ENCODE assay signal across 11 mouse cellular contexts in the genomic region with DNA sequence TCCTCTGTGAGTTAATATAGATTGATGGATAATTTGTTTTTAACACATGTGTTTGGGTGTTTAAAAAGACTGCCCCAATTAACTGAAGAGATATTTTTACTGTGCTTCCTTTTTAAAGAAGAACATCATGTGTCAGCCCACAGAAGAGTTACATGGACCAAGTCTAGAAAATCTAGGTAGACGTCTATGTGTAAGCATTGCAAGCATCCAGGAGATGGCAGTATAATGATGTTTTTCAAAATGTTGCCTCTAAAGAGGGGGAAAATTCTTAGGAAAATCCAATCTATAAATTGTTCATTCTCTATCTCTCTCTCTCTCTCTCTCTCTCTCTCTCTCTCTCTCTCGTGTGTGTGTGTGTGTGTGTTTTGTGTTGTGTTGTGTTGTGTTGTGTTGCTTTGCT. TPM values are rescaled to one million over a fixed set of nuclear protein-coding genes. Genes with fewer than 3 reads are reported as not detected.
DNase-seq lines count a peak whose midpoint lies in the region; ATAC-seq and TF ChIP-seq lines count a peak whose summit lies in the region.
"Had no signal": no experiment of that assay in that cellular context is flagged by ENCODE, and none has a peak within 500 bp of the region (broad histone marks: within the 10 kb centered on the region; RNA-seq: fewer than 3 reads in every experiment).

No protein-coding gene starts in this region.

- H3K27me3 ChIP-seq in forebrain, embryonic 14.5 days (replicated peaks; ENCODE audit: control insufficient read depth, insufficient read depth, low read length) = no peaks in the 10 kb centered on the region
- H3K27me3 ChIP-seq in forebrain, embryonic 16.5 days (replicated peaks; ENCODE audit: control insufficient read depth, insufficient read depth, low read length) = no peaks in the 10 kb centered on the region
- H3K27me3 ChIP-seq in liver, embryonic 14.5 days (ENCODE audit: control insufficient read depth, insufficient read depth, low read length) = no peaks in the 10 kb centered on the region
- H3K27me3 ChIP-seq in liver, embryonic 12.5 days (replicated peaks) = no peaks in the 10 kb centered on the region
- H3K27me3 ChIP-seq in neural tube, embryonic 15.5 days (replicated peaks) = no peaks in the 10 kb centered on the region
- H3K27me3 ChIP-seq: neural tube, embryonic 13.5 days had no signal

- H3K9me3 ChIP-seq in forebrain, embryonic 14.5 days (replicated peaks; ENCODE audit: control insufficient read depth, low read length) = no peaks in the 10 kb centered on the region
- H3K9me3 ChIP-seq in forebrain, embryonic 16.5 days (ENCODE audit: control insufficient read depth, low read length) = no peaks in the 10 kb centered on the region
- H3K9me3 ChIP-seq in liver, embryonic 14.5 days (ENCODE audit: control insufficient read depth, low read length) = no peaks in the 10 kb centered on the region
- no peaks in the 10 kb centered on the region for H3K9me3 ChIP-seq in liver, embryonic 12.5 days (replicated peaks)
- no peaks in the 10 kb centered on the region for H3K9me3 ChIP-seq in neural tube, embryonic 15.5 days (replicated peaks)
- H3K9me3 ChIP-seq: neural tube, embryonic 13.5 days had no signal

- no peak for TF ChIP-seq EP300 in liver, embryonic 14.5 days (IDR thresholded peaks at IDR 0.05; ENCODE audit: low read depth)

- no peak overlapping the region for H3K9ac ChIP-seq in forebrain, embryonic 14.5 days (ENCODE audit: low read length)
- no peak overlapping the region for H3K9ac ChIP-seq in forebrain, embryonic 16.5 days (replicated peaks; ENCODE audit: low read depth, low read length)
- H3K9ac ChIP-seq in liver, embryonic 14.5 days (replicated peaks) = no peak overlapping the region
- no peak overlapping the region for H3K9ac ChIP-seq in liver, embryonic 12.5 days
- H3K9ac ChIP-seq in neural tube, embryonic 15.5 days (replicated peaks) = no peak overlapping the region
- H3K9ac ChIP-seq: neural tube, embryonic 13.5 days had no signal

- 20% methylated on average over 2 of the region's 2 CpGs for WGBS in forebrain, embryonic 14.5 days
- 35% methylated on average over 2 of the region's 2 CpGs for WGBS in forebrain, embryonic 16.5 days
- 0% methylated on average over 2 of the region's 2 CpGs for WGBS in liver, embryonic 14.5 days (ENCODE audit: insufficient replicate concordance)
- WGBS in liver, embryonic 12.5 days (ENCODE audit: insufficient replicate concordance) = 17% methylated on average over 2 of the region's 2 CpGs
- WGBS in neural tube, embryonic 15.5 days = 16% methylated on average over 2 of the region's 2 CpGs

- peak; percentile 44; the same call in 1 of the 2 replicates for TF ChIP-seq CTCF in liver, embryonic 14.5 days (IDR thresholded peaks at IDR 0.05; ENCODE audit: low read depth)

- no peak overlapping the region for H3K4me3 ChIP-seq in forebrain, embryonic 14.5 days (ENCODE audit: low read depth, low read length)
- no peak overlapping the region for H3K4me3 ChIP-seq in forebrain, embryonic 16.5 days (replicated peaks; ENCODE audit: low read length)
- H3K4me3 ChIP-seq in liver, embryonic 14.5 days (ENCODE audit: insufficient read depth in 1 of 2, low read depth in 2 of 2, low read length in 2 of 2) = no peak overlapping the region
- no peak overlapping the region for H3K4me3 ChIP-seq in liver, embryonic 12.5 days
- H3K4me3 ChIP-seq in neural tube, embryonic 15.5 days (replicated peaks) = no peak overlapping the region
- H3K4me3 ChIP-seq: neural tube, embryonic 13.5 days had no signal

- H3K27ac ChIP-seq in forebrain, embryonic 14.5 days (ENCODE audit: low read depth, low read length) = no peak overlapping the region
- H3K27ac ChIP-seq in forebrain, embryonic 16.5 days (ENCODE audit: low read length) = no peak overlapping the region
- H3K27ac ChIP-seq in liver, embryonic 14.5 days = no peak overlapping the region
- H3K27ac ChIP-seq in liver, embryonic 12.5 days = no peak overlapping the region
- no peak overlapping the region for H3K27ac ChIP-seq in neural tube, embryonic 15.5 days (replicated peaks)
- H3K27ac ChIP-seq: neural tube, embryonic 13.5 days had no signal

- no peak overlapping the region for H3K4me2 ChIP-seq in forebrain, embryonic 14.5 days (ENCODE audit: low read length)
- H3K4me2 ChIP-seq in forebrain, embryonic 16.5 days (ENCODE audit: low read length) = no peak overlapping the region
- H3K4me2 ChIP-seq in liver, embryonic 14.5 days (ENCODE audit: low read depth) = no peak overlapping the region
- H3K4me2 ChIP-seq in liver, embryonic 12.5 days = no peak overlapping the region
- no peak overlapping the region for H3K4me2 ChIP-seq in neural tube, embryonic 15.5 days
- H3K4me2 ChIP-seq: neural tube, embryonic 13.5 days had no signal

- H3K4me1 ChIP-seq in forebrain, embryonic 14.5 days (ENCODE audit: control insufficient read depth, insufficient read depth, low read length) = no peaks in the 10 kb centered on the region
- no peaks in the 10 kb centered on the region for H3K4me1 ChIP-seq in forebrain, embryonic 16.5 days (replicated peaks; ENCODE audit: control insufficient read depth, insufficient read depth, low read length)
- H3K4me1 ChIP-seq in liver, embryonic 14.5 days (replicated peaks; ENCODE audit: control insufficient read depth in 2 of 2, insufficient read depth in 2 of 2, low read length in 1 of 2) = no peaks in the 10 kb centered on the region
- H3K4me1 ChIP-seq in liver, embryonic 12.5 days = no peaks in the 10 kb centered on the region
- 0 out of 2 replicates have a peak, but pooled peaks cover 2% of the 10 kb centered on the region for H3K4me1 ChIP-seq in neural tube, embryonic 15.5 days

- H3K36me3 ChIP-seq in forebrain, embryonic 14.5 days (ENCODE audit: control insufficient read depth, insufficient read depth, low read length) = no peaks in the 10 kb centered on the region
- H3K36me3 ChIP-seq in forebrain, embryonic 16.5 days (ENCODE audit: control insufficient read depth, insufficient read depth) = no peaks in the 10 kb centered on the region
- H3K36me3 ChIP-seq in liver, embryonic 14.5 days (replicated peaks; ENCODE audit: control insufficient read depth, insufficient read depth, low read depth) = no peaks in the 10 kb centered on the region
- H3K36me3 ChIP-seq in liver, embryonic 12.5 days = no peaks in the 10 kb centered on the region
- no peaks in the 10 kb centered on the region for H3K36me3 ChIP-seq in neural tube, embryonic 15.5 days
- H3K36me3 ChIP-seq: neural tube, embryonic 13.5 days had no signal

- ATAC-seq in forebrain, embryonic 14.5 days = 0 out of 2 replicates have a peak, but pooled peaks have one; percentile 32
- ATAC-seq in forebrain, embryonic 16.5 days = no peak
- no peak for ATAC-seq in liver, embryonic 14.5 days (ENCODE audit: insufficient read depth)
- ATAC-seq in liver, embryonic 12.5 days = no peak
- peak; percentile 75 for ATAC-seq in megakaryocyte progenitor cell, adult 5-6 weeks (replicated peaks; ENCODE audit: poor library complexity)
- no peak for ATAC-seq in neural tube, embryonic 15.5 days (ENCODE audit: low FRiP score)

- peak; percentile 49 for DNase-seq in forebrain, embryonic 14.5 days (ENCODE audit: low spot score)
- no peak for DNase-seq in liver, embryonic 14.5 days (ENCODE audit: low read depth in 3 of 3, low spot score in 3 of 3)
- DNase-seq in adipocyte (ENCODE audit: low spot score) = peak; percentile 53
- DNase-seq in layer of hippocampus, adult 8-10 months (ENCODE audit: low spot score in 2 of 2) = no peak
- DNase-seq: cerebellum, adult 11-12 months; gastrocnemius, postnatal 36 days had no signal

RNA-seq across cellular contexts. Expression of a gene that starts 22.2 kb away (rescaled TPM):
- 0.72 and 0.85 TPM in 2 replicates for polyA plus RNA-seq in forebrain, embryonic 14.5 days (2014; fragmentation: Nextera tagmentation; extraction: Ambion mirVana)
- 0.35 and 0.40 TPM in 2 replicates for polyA plus RNA-seq in forebrain, embryonic 16.5 days (2015; fragmentation: Nextera tagmentation; extraction: Ambion mirVana)
- polyA plus RNA-seq in liver, embryonic 14.5 days (2012; rRNA removed) = 0.57 and 0.63 TPM in 2 replicates
- polyA plus RNA-seq in liver, embryonic 14.5 days (2014; fragmentation: Nextera tagmentation; extraction: Ambion mirVana) = 0.74 and 1.00 TPM in 2 replicates
- 0.85 and 1.0 TPM in 2 replicates for polyA plus RNA-seq in liver, embryonic 12.5 days (2016; fragmentation: Nextera tagmentation; extraction: Ambion mirVana)
- 0.66 and 0.77 TPM in 2 replicates for total RNA-seq in megakaryocyte progenitor cell, adult 5-6 weeks (2015)
- 0.04 and 0.41 TPM in 2 replicates for total RNA-seq in megakaryocyte progenitor cell, adult 5-6 weeks (2017)
- 0.32 and 0.91 TPM in 2 replicates for polyA plus RNA-seq in neural tube, embryonic 15.5 days (2015; fragmentation: Nextera tagmentation; extraction: Ambion mirVana)
- 1 to 10 TPM; 2.7 to 6.0 (median 5.3) TPM for total RNA-seq in layer of hippocampus, adult 8-10 months (2022)

RNA-seq across cellular contexts. Expression of a gene that starts 22.6 kb away (rescaled TPM):
- polyA plus RNA-seq in forebrain, embryonic 14.5 days (2014; fragmentation: Nextera tagmentation; extraction: Ambion mirVana) = 0.10 TPM in 1 of 2 replicates, not detected in the other
- polyA plus RNA-seq in forebrain, embryonic 16.5 days (2015; fragmentation: Nextera tagmentation; extraction: Ambion mirVana) = 0.08 TPM in 1 of 2 replicates, not detected in the other
- polyA plus RNA-seq in liver, embryonic 14.5 days (2012; rRNA removed) = 0.01 TPM in 1 of 2 replicates, not detected in the other
- 0.06 TPM in 1 of 2 replicates, not detected in the other for polyA plus RNA-seq in liver, embryonic 14.5 days (2014; fragmentation: Nextera tagmentation; extraction: Ambion mirVana)
- not detected in 2 replicates for polyA plus RNA-seq in liver, embryonic 12.5 days (2016; fragmentation: Nextera tagmentation; extraction: Ambion mirVana)
- not detected in 2 replicates for total RNA-seq in megakaryocyte progenitor cell, adult 5-6 weeks (2015)
- total RNA-seq in megakaryocyte progenitor cell, adult 5-6 weeks (2017) = not detected in 2 replicates
- polyA plus RNA-seq in neural tube, embryonic 15.5 days (2015; fragmentation: Nextera tagmentation; extraction: Ambion mirVana) = 0.08 TPM in 1 of 2 replicates, not detected in the other
- under 1 TPM; 0.14 to 0.39 (median 0.36) TPM for total RNA-seq in layer of hippocampus, adult 8-10 months (2022)
- polyA plus RNA-seq: neural tube, embryonic 13.5 days had no signal

RNA-seq across cellular contexts. Expression of a gene that starts 30.3 kb away (rescaled TPM):
- polyA plus RNA-seq in forebrain, embryonic 14.5 days (2014; fragmentation: Nextera tagmentation; extraction: Ambion mirVana) = 391 and 567 TPM in 2 replicates
- polyA plus RNA-seq in forebrain, embryonic 16.5 days (2015; fragmentation: Nextera tagmentation; extraction: Ambion mirVana) = 335 and 339 TPM in 2 replicates
- 259 and 884 TPM in 2 replicates for polyA plus RNA-seq in liver, embryonic 14.5 days (2012; rRNA removed)
- 547 and 570 TPM in 2 replicates for polyA plus RNA-seq in liver, embryonic 14.5 days (2014; fragmentation: Nextera tagmentation; extraction: Ambion mirVana)
- polyA plus RNA-seq in liver, embryonic 12.5 days (2016; fragmentation: Nextera tagmentation; extraction: Ambion mirVana) = 532 and 540 TPM in 2 replicates
- 1,416 and 1,430 TPM in 2 replicates for total RNA-seq in megakaryocyte progenitor cell, adult 5-6 weeks (2015)
- 1,966 and 2,167 TPM in 2 replicates for total RNA-seq in megakaryocyte progenitor cell, adult 5-6 weeks (2017)
- 343 and 364 TPM in 2 replicates for polyA plus RNA-seq in neural tube, embryonic 15.5 days (2015; fragmentation: Nextera tagmentation; extraction: Ambion mirVana)
- 100 to 1,000 TPM; 305 to 338 (median 326) TPM for total RNA-seq in layer of hippocampus, adult 8-10 months (2022)

RNA-seq across cellular contexts. Expression of a gene that starts 57.5 kb away (rescaled TPM):
- 15.7 and 17.0 TPM in 2 replicates for polyA plus RNA-seq in forebrain, embryonic 14.5 days (2014; fragmentation: Nextera tagmentation; extraction: Ambion mirVana)
- polyA plus RNA-seq in forebrain, embryonic 16.5 days (2015; fragmentation: Nextera tagmentation; extraction: Ambion mirVana) = 14.8 and 16.2 TPM in 2 replicates
- 6.6 and 8.6 TPM in 2 replicates for polyA plus RNA-seq in liver, embryonic 14.5 days (2012; rRNA removed)
- 15.7 and 16.6 TPM in 2 replicates for polyA plus RNA-seq in liver, embryonic 14.5 days (2014; fragmentation: Nextera tagmentation; extraction: Ambion mirVana)
- 21.3 and 22.3 TPM in 2 replicates for polyA plus RNA-seq in liver, embryonic 12.5 days (2016; fragmentation: Nextera tagmentation; extraction: Ambion mirVana)
- 35.6 and 38.4 TPM in 2 replicates for total RNA-seq in megakaryocyte progenitor cell, adult 5-6 weeks (2015)
- 23.5 and 23.7 TPM in 2 replicates for total RNA-seq in megakaryocyte progenitor cell, adult 5-6 weeks (2017)
- polyA plus RNA-seq in neural tube, embryonic 15.5 days (2015; fragmentation: Nextera tagmentation; extraction: Ambion mirVana) = 14.5 and 16.9 TPM in 2 replicates
- 10 to 100 TPM; 24.6 to 25.5 (median 24.8) TPM for total RNA-seq in layer of hippocampus, adult 8-10 months (2022)

Comparison
In these comparisons a context has a peak if more than half of its experiments do, and no peak if none do; other contexts are left out.
1. ATAC-seq: peak in forebrain, embryonic 14.5 days (single experiment) and megakaryocyte progenitor cell, adult 5-6 weeks (single experiment); none in forebrain, embryonic 16.5 days (single experiment), liver, embryonic 14.5 days (single experiment), liver, embryonic 12.5 days (single experiment) and neural tube, embryonic 15.5 days (single experiment).
2. DNase-seq: peak in forebrain, embryonic 14.5 days (single experiment) and adipocyte (single experiment); none in liver, embryonic 14.5 days (0 of 3) and layer of hippocampus, adult 8-10 months (0 of 2).